ENCODE assay signal across 19 mouse cellular contexts in genomic region chr2:60685973-60686372, GRCm38 (mm10). TPM values are rescaled to one million over a fixed set of nuclear protein-coding genes. Genes with fewer than 3 reads are reported as not detected.
"Had no signal": no experiment of that assay in that cellular context is flagged by ENCODE, and none has a peak within 500 bp of the region (broad histone marks: within the 10 kb centered on the region; RNA-seq: fewer than 3 reads in every experiment).

No protein-coding gene starts in this region.

- H3K4me1 ChIP-seq: stomach, embryonic 15.5 days had no signal

- H3K4me3 ChIP-seq: neural tube, embryonic 13.5 days; neural tube, embryonic 15.5 days; stomach, embryonic 15.5 days had no signal

- H3K27ac ChIP-seq: neural tube, embryonic 13.5 days; neural tube, embryonic 15.5 days; stomach, embryonic 15.5 days; stomach, postnatal 0 days had no signal

- H3K9ac ChIP-seq: neural tube, embryonic 13.5 days; neural tube, embryonic 15.5 days; stomach, embryonic 15.5 days had no signal

- DNase-seq: retina, postnatal 1 day; right cerebral cortex, adult 18-20 months; right cerebral cortex, postnatal 14 days; right cerebral cortex, postnatal 25 days; right cerebral cortex, postnatal 4 days; spleen, adult 18-20 months; thymus, adult 18-20 months; thymus, adult 2 months; thymus, postnatal 14 days; thymus, postnatal 25 days; thymus, postnatal 36 days; thymus, postnatal 4 days had no signal

- H3K36me3 ChIP-seq: neural tube, embryonic 13.5 days; neural tube, embryonic 15.5 days; stomach, embryonic 15.5 days had no signal

- H3K27me3 ChIP-seq: neural tube, embryonic 13.5 days; neural tube, embryonic 15.5 days; stomach, embryonic 15.5 days had no signal

RNA-seq across cellular contexts. Expression of gene Itgb6, which starts 36.5 kb away (rescaled TPM):
- total RNA-seq: neutrophil, adult 5-6 weeks had no signal
- polyA plus RNA-seq: spleen, adult 2 months; testis, adult 2 months had no signal
